Mouse (Mus musculus): ENCODE measurements at regions not wholly inside any gene's neighbourhood (a gene's known extent, or its start where the extent isn't known, plus 50 kb on each side); places are given as distances from the start of the nearest gene placed in this dataset.

DNA sequence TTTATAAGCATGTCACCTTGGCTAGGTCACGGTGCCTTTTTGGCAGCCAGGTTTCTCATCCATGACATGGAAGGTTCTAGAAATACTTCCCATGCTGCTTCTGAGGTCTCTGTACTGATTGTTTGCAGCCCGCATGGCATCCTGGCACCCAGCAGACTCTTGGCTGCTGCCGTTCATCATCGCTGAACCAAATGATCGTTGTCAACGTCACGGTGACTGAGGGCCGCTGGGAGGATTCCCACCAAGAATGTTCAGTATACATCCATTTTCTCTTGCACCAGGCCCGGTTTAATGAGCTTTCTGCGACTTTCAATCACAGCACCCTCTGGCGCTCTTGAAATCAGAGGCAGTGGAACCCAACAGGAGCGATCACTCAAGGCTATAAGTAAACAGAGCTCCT is 448.1 kb downstream of the Cdh26 start:
- Histone ChIP-seq H3K36me3 (no peaks in the 10 kb centered on the region), H3K9me3 (no peaks in the 10 kb centered on the region), H3K4me1 (no peaks in the 10 kb centered on the region), H3K27me3 (ENCODE audit: insufficient read depth, poor library complexity, severe bottlenecking) (no peaks in the 10 kb centered on the region), H3K27ac (no peak overlapping the region), H3K4me3 (no peak overlapping the region)
- no peak for DNase-seq (ENCODE audit: low spot score)
- 89% methylated on average over 12 of the region's 12 CpGs for WGBS

DNA sequence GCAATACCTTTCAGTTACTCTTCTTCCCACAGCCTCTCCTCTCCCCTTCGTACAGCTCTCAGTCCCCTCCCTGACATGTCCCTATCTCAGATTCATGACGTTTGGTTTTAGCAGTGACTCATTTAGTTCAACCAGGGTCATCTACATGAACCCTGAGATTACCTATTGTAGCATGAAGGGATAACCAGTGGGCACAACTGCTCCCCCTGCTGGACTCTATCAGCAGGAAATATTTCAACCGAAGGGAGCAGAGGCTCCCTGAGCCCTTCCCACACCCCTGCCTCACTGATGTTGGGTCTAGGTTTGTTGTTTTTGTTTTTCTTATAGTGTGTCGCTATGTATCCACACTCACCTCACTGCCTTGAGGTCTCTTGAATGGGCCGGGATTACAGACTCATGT is 455.4 kb downstream of the Cdh26 start:
- Histone ChIP-seq H3K27me3 (ENCODE audit: insufficient read depth, poor library complexity, severe bottlenecking) (no peaks in the 10 kb centered on the region), H3K9me3 (no peaks in the 10 kb centered on the region), H3K4me1 (peaks cover 4% of the 10 kb centered on the region; the same call in 1 of the 2 replicates), H3K27ac (no peak overlapping the region), H3K36me3 (no peaks in the 10 kb centered on the region), H3K4me3 (no peak overlapping the region)
- no peak for DNase-seq (ENCODE audit: low spot score)
- WGBS: 39% methylated on average over 5 of the region's 5 CpGs

DNA sequence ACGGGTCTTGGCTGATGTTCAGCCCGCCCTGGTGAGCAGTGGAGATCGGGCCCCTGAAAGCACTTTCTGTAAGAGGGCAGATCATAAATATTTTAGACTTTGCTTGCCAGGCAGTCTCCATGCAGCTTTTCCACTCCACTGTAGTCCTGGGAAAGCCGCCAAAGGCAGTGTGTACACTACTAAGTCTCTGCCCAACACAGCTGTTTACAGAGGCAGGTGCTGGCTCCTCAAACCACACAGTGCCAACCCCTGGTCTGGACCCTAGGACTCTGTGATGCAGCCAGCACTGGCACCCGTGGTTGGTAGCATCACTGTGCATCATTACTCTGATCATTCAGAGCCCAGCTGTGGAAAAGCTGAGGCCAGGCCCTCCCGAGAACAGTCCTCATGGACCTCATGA is 458.4 kb downstream of the Cdh26 start:
- no peak overlapping the region for H3K4me3 ChIP-seq
- DNase-seq (ENCODE audit: low spot score): no peak

DNA sequence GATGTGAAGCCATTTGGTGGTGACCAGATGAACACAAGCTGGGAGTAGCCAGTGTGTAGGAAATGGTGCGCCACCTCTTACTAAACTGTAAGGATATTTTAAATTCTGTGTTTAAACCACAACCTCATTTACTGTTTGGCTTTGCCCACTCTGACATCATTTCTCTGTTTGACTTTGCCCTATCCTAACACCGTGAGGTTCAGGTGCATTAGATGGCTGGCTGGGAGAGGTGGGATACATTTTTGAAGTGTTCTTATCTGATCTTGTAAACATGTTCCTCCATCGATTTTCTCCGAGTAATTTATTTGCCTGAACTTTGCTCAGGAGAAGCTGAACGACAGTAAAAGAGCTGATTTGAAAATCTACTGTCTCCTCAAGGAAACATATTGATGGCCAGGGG is 472.1 kb downstream of the Cdh26 start:
- no peaks in the 10 kb centered on the region for H3K9me3 ChIP-seq
- H3K27ac ChIP-seq: no peak overlapping the region
- H3K4me1 ChIP-seq: no peaks in the 10 kb centered on the region
- 78% methylated on average over 5 of the region's 5 CpGs for WGBS
- H3K27me3 ChIP-seq (ENCODE audit: insufficient read depth, poor library complexity, severe bottlenecking): no peaks in the 10 kb centered on the region
- H3K4me3 ChIP-seq: no peak overlapping the region
- H3K36me3 ChIP-seq: no peaks in the 10 kb centered on the region
- DNase-seq (ENCODE audit: low spot score): no peak

More for the DNA sequence above, 458.4 kb downstream of the Cdh26 start:
- Histone ChIP-seq H3K9me3 (no peaks in the 10 kb centered on the region), H3K27ac (no peak overlapping the region), H3K4me1 (peaks cover 4% of the 10 kb centered on the region; the same call in 1 of the 2 replicates), H3K36me3 (no peaks in the 10 kb centered on the region), H3K27me3 (ENCODE audit: insufficient read depth, poor library complexity, severe bottlenecking) (no peaks in the 10 kb centered on the region)
- 72% methylated on average over 6 of the region's 6 CpGs for WGBS

DNA sequence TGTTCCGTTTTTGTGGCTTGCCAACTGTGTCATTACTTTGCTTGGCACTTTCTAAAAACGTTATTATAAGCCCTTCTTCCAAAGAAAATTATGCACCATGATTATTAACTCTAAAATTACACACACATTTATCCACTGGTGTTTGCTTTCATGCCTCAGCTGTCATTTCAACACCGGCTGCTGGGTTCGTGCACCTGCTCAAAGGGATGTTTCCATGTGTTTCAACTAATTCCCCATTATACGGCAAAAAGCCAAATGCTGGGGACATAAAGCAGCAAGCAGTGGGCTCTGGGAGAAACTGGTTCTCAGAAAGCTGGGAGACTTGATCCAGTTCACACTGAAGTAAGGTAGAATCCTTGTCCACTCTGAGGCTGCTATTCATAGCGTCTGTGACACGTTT is 479.0 kb downstream of the Cdh26 start:
- Histone ChIP-seq H3K9me3 (no peaks in the 10 kb centered on the region), H3K4me3 (no peak overlapping the region), H3K27ac (no peak overlapping the region), H3K36me3 (no peaks in the 10 kb centered on the region), H3K27me3 (ENCODE audit: insufficient read depth, poor library complexity, severe bottlenecking) (no peaks in the 10 kb centered on the region), H3K4me1 (no peaks in the 10 kb centered on the region)
- 83% methylated on average over 7 of the region's 7 CpGs for WGBS
- no peak for DNase-seq (ENCODE audit: low spot score)

DNA sequence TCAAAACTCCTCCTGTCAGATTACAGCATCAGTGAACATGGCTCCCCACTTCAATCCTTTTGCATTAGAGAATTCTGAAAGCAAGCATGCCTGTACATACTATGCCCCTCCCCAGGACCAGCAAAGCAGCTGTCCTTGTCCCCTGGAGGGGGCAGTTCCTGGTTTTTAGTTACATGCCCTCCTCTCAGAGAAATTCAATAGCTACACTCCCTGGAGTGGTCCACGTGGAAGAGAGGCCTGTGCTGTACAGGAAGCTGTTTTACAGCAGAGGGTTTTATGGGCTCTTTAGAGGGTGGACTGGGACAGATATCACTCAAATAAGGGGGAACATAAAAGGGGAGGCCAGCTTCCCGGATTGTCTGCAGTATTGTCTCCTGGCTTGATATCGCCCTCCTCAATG is 481.3 kb downstream of the Cdh26 start:
- no peaks in the 10 kb centered on the region for H3K36me3 ChIP-seq
- no peak overlapping the region for H3K27ac ChIP-seq
- DNase-seq (ENCODE audit: low spot score): no peak
- H3K4me3 ChIP-seq: no peak overlapping the region
- no peaks in the 10 kb centered on the region for H3K27me3 ChIP-seq (ENCODE audit: insufficient read depth, poor library complexity, severe bottlenecking)
- WGBS: 69% methylated on average over 3 of the region's 3 CpGs
- H3K9me3 ChIP-seq: no peaks in the 10 kb centered on the region
- H3K4me1 ChIP-seq: 0 out of 2 replicates have a peak, but pooled peaks cover 2% of the 10 kb centered on the region

DNA sequence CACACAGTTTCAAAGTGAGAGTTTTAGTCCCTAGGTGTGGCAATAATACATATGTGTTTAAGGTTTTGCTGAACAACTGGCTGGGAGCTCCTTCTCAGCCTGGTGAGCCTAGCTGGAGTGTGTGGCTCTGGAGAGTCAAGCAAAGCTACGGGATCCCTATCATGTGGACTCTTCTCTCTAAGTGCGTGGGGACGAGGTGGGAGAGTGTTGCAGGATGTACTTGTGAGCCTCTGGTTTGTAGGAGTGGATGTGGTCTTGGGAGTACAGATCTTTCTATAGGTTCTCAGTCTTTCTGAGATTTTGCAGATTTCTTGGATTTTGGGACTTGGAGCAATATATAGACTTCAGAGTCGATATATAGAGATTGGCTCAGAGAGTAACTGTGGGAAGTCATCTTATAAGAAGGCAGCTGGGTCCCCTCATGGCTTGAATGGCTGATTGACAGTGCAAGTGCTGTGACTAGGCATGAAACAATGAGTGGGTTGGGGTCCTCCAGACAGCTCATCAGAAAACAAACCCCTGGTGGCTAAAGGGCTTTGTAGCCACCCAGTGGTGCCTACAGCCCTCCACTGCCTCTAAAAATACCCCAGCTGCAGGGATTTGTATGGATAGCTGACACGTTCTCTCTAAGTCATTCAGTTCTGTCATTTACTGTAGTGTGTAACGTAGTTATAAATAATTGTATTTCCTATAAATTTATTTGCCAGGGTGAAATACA is 486.1 kb downstream of the Cdh26 start:
- Histone ChIP-seq H3K9me3 (no peaks in the 10 kb centered on the region), H3K4me3 (no peak overlapping the region), H3K36me3 (no peaks in the 10 kb centered on the region), H3K27me3 (ENCODE audit: insufficient read depth, poor library complexity, severe bottlenecking) (no peaks in the 10 kb centered on the region), H3K27ac (no peak overlapping the region), H3K4me1 (peaks cover 9% of the 10 kb centered on the region)
- 63% methylated on average over 6 of the region's 6 CpGs for WGBS
- DNase-seq (ENCODE audit: low spot score): no peak

DNA sequence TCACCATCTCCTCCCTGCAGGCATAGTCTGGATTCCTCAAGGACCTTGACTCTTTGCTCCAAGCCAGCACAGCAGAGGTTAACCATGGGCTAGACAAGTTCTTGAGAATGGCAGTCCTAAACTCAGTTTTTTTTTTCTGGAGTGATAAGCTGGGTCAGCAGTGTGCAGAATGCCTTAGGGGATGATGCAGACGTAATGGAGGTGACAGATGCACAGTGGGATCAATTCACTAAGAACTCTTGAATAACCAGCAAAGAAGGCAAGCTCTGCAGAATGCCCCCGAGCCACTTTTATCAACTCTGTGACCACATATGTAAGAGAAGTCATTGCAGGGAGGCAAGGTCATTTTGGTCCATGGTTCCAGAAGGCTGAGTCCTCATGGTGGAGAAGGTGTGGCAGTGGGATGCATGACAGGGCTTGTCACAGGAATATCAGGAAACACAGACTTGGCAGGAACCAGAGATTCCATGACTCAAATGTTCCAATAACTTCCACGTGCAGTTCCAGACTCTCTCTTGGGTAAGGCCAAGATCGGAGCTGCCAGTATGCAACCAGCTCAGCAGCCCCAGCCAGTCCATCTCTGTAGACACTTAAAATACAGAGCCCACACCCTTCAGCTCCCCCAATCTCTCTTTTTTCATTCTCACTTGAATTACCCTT is 494.3 kb downstream of the Cdh26 start:
- 51% methylated on average over 4 of the region's 4 CpGs for WGBS
- H3K27me3 ChIP-seq (ENCODE audit: insufficient read depth, poor library complexity, severe bottlenecking): no peaks in the 10 kb centered on the region
- H3K36me3 ChIP-seq: no peaks in the 10 kb centered on the region
- DNase-seq (ENCODE audit: low spot score): no peak
- H3K27ac ChIP-seq: no peak overlapping the region
- no peaks in the 10 kb centered on the region for H3K4me1 ChIP-seq
- H3K4me3 ChIP-seq: no peak overlapping the region
- H3K9me3 ChIP-seq: no peaks in the 10 kb centered on the region

DNA sequence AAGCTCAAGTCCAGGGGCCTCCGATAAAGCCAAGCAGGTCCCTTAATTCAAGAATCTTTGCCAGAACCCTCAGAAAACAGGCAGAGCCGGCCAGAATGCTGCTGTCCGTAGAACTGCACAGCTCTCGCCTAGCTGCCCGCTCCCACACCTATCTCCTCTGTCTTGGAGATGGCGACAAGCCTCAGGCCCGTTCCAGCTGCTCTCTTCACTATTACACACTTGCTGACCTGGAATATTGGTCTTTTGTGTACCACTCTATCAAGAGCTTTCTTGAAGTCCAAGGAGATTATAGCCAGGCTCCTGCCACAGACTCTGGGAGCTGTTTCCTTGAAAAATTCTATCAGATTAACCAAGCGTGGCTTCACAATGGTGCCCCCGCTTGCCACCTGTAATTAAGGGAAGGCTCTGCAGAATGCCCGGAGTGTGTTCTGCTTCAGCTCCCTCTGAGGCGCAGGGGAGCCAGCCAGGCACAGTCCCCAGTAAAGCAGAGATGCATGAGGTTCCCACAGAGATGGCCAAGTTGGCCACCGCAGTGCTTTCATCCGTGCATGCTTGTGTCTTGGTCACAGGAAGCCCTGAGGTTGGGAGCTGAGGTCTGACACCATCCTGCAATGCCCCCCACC is 496.8 kb downstream of the Cdh26 start:
- H3K36me3 ChIP-seq: no peaks in the 10 kb centered on the region
- WGBS: 86% methylated on average over 13 of the region's 13 CpGs
- no peaks in the 10 kb centered on the region for H3K27me3 ChIP-seq (ENCODE audit: insufficient read depth, poor library complexity, severe bottlenecking)
- H3K9me3 ChIP-seq: no peaks in the 10 kb centered on the region
- DNase-seq (ENCODE audit: low spot score): no peak
- no peak overlapping the region for H3K27ac ChIP-seq
- H3K4me1 ChIP-seq: no peaks in the 10 kb centered on the region
- no peak overlapping the region for H3K4me3 ChIP-seq

DNA sequence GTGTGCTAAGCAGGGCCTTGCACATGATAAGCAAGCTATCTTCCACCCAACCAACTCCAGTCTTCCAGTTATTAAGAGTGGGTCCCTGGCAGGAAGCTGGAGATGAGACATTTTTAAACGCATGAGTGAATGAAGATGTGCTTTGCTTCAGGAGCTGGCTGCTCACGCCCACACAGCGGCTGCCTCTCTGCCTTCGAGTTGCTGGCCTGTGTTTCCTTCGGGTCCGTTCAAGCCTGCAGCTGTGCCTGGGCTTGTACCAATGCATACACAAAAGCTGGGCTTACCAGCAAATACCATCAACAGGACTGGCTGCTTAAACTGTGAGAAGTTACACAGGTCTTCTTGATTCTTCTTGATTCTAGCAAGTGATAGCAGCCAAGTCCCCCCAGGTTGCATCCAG is 498.7 kb downstream of the Cdh26 start:
- no peaks in the 10 kb centered on the region for H3K27me3 ChIP-seq (ENCODE audit: insufficient read depth, poor library complexity, severe bottlenecking)
- no peaks in the 10 kb centered on the region for H3K9me3 ChIP-seq
- 84% methylated on average over 6 of the region's 6 CpGs for WGBS
- no peaks in the 10 kb centered on the region for H3K4me1 ChIP-seq
- no peaks in the 10 kb centered on the region for H3K36me3 ChIP-seq
- no peak overlapping the region for H3K4me3 ChIP-seq
- H3K27ac ChIP-seq: no peak overlapping the region
- no peak for DNase-seq (ENCODE audit: low spot score)

DNA sequence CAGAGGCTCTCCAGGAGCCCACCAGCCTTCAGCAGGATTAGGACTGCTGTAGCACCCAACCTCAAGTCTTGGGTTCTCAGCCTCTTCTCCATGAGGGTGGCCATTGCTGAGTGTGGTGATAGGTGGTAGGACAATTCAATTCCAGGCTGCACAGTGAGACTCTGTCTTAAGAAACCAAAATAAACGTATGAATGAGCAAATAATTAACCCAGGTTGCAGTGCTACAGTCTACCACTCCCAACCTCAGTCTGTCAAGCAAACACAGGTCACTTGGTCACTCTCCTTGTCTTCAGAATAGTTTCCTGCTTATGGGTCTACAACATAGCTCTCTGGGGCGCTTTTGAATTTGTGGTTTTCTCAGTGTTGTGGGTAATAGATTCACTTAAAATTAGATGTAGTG is 499.8 kb downstream of the Cdh26 start:
- Histone ChIP-seq H3K4me3 (no peak overlapping the region), H3K27me3 (ENCODE audit: insufficient read depth, poor library complexity, severe bottlenecking) (no peaks in the 10 kb centered on the region), H3K4me1 (no peaks in the 10 kb centered on the region), H3K27ac (no peak overlapping the region), H3K36me3 (no peaks in the 10 kb centered on the region), H3K9me3 (no peaks in the 10 kb centered on the region)
- DNase-seq (ENCODE audit: low spot score): no peak
- WGBS: 56% methylated on average over 2 of the region's 2 CpGs

DNA sequence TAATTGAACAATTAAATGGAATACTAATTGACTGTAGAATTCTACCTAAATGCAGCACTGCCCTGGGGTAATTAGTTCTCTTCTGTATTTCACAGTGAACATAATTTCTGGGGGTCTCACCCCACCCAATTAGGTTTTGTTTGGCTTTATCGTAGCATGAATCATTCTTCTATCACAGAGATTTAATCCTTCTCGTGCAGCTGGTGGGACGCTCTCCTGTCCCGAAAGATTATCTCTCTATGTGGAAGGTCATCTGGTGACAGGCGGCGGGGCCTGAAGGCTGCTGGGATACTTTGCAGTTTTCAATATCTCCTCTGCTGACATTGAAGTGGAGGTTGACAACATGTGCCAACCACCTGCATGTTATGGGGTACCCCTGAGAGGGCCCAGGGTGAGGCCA is 493.8 kb upstream of the Cdh4 start:
- Histone ChIP-seq H3K4me3 (no peak overlapping the region), H3K36me3 (no peaks in the 10 kb centered on the region)
- WGBS: 69% methylated on average over 6 of the region's 6 CpGs

DNA sequence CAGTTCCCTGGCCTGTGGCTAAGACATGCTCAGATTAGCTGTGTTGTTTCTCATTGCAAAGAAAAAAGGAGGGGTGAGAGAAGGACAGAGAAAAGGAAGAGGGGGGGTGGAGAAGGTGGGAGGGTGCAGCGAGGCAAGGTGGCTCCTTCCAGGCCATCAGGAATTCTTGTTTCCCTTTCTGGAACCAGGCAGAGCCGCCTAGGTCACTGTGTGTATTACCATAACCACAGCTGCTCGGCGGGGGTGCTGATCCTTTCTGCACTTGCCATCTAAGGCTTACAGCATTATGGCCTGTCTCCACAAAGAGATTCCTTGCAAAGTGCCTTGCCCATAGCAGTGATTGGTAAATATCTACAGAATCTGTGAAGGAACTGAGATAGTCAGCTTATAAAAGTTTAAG is 493.1 kb upstream of the Cdh4 start:
- H3K27ac ChIP-seq: no peak overlapping the region
- no peak overlapping the region for H3K4me3 ChIP-seq
- DNase-seq (ENCODE audit: low spot score): no peak
- 28% methylated on average over 4 of the region's 4 CpGs for WGBS
- no peaks in the 10 kb centered on the region for H3K9me3 ChIP-seq
- H3K27me3 ChIP-seq (ENCODE audit: insufficient read depth, poor library complexity, severe bottlenecking): no peaks in the 10 kb centered on the region
- H3K36me3 ChIP-seq: no peaks in the 10 kb centered on the region
- peaks cover 13% of the 10 kb centered on the region; the same call in 1 of the 2 replicates for H3K4me1 ChIP-seq

More for the DNA sequence above, 493.8 kb upstream of the Cdh4 start:
- no peaks in the 10 kb centered on the region for H3K9me3 ChIP-seq
- no peak for DNase-seq (ENCODE audit: low spot score)
- no peaks in the 10 kb centered on the region for H3K27me3 ChIP-seq (ENCODE audit: insufficient read depth, poor library complexity, severe bottlenecking)
- H3K4me1 ChIP-seq: peaks cover 13% of the 10 kb centered on the region; the same call in 1 of the 2 replicates
- H3K27ac ChIP-seq: no peak overlapping the region
